Mouse (Mus musculus): ENCODE data around the gene Nectin2. TPM values are rescaled to one million over a fixed set of nuclear protein-coding genes. Genes with fewer than 3 reads are reported as not detected.
A peak's percentile ranks its signal among the peaks of the same experiment; 100 is the strongest.
"Not testable (repeated sequence)": the region's sequence is repeated elsewhere in the genome, so short reads cannot be mapped to it uniquely, and the experiment has no call there.

Nectin2 gene
- total RNA-seq (2022), result 1 to 10 TPM; 5.7 to 8.2 (median 7.0) TPM

- peak; percentile 69 to 72 for DNase-seq (ENCODE audit: low spot score in 2 of 2)
These were observed at the start of gene Nectin2 for GRCm38 (mm10) chr7:19750217-19751069. Gene Nectin2, minus strand, starts transcription at chr7:19750483.

DNA sequence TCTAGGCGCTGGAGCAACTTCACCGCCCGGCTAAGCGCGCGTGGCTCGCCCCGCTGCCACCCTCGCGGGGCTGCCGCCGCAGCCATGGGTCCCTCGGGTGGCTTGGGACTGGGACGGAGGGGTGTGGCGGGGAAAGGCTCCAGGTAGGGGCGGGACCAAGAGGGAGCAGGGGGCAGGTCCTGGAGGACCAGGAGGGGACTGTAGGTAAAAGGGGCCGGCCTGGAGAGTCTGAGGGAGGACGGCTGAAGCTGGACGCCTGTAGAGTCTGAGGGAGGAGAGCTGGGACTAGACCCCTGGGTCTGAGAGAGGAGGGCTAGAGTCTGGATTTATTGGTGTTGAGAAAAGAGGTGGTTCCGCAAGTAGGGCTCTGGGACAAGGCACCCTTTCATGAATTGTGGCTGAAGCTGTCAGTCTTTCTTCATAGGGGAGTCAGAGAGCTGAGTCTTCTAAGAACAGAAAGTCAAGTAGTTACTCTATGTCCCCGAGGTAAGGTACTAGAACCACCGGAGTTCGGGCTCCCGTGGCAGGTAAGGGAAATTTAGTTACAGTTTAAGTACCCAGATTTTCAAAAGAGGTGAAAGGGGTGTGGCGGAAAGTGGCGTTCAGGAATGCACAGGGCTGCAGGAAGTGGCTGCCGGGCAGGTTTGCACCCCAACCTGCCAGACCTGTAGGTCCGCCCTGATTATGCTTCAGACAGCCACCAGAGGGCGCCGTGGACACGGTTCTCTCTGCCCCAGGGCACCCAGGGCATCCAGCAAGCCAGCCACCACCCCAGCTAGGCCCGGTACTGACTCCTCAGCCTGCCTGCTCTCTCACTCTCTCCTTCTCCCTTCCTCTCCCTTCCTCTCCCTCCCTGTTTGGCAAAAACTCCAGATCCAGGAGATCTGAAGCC, 46.7 kb upstream of the Nectin2 start, which contains the start of gene Cblc:
Gene Cblc, minus strand, starts transcription at position 113 of the 892 bp plus-strand sequence.
- DNase-seq (ENCODE audit: low spot score in 2 of 2), result peak in 1 of 2 experiments; percentile 35

DNA sequence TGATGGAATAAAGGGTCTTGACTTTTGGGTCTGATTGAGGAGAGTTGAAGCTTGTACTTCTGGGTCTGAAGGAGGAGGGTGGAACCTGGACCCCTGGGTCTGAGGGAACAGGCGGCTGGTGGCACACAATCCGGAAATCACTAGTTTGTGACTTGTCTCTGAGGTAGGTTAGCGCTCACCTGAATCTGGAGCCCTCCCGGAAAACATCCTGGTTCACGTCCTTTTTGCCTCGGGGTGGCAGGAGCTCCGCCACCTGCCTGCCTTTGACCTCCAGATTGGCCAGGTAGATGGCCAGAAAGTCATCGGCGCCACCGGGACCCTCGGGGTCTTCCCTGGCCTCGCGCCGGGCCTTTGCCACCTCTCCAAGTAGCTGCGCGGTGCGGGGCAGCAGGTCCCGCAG, 46.0 kb upstream of the Nectin2 start:
- no peak for DNase-seq (ENCODE audit: low spot score in 2 of 2)

DNA sequence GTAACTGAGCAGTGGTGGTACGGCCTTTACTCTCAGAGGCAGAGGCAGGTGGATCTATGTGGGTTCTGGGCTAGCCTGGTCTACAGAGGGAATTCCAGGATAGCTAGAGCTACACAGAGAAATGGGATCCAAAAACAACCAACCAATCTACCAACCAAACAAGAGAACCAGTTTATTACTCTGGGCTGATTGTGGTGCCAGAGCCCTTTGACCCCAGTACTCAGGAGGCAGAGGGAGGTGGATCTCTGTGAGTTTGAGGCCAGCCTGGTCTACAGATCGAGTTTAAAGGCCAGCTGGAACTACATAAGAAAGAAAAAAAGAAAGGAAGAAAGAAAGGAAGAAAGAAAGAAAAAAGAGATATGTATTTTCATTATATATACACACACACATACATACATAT, 45.0 kb upstream of the Nectin2 start:
- DNase-seq (ENCODE audit: low spot score in 2 of 2), result no peak

GRCm38 (mm10) chr7:19792701-19793630, 42.7 kb upstream of the Nectin2 start:
- no peak for DNase-seq (ENCODE audit: low spot score in 2 of 2)

GRCm38 (mm10) chr7:19791504-19791903, 41.2 kb upstream of the Nectin2 start:
- not testable (repeated sequence) for DNase-seq (ENCODE audit: low spot score in 2 of 2)

GRCm38 (mm10) chr7:19789904-19790347, 39.6 kb upstream of the Nectin2 start:
- peak; percentile 49 to 79 for DNase-seq (ENCODE audit: low spot score in 2 of 2)

DNA sequence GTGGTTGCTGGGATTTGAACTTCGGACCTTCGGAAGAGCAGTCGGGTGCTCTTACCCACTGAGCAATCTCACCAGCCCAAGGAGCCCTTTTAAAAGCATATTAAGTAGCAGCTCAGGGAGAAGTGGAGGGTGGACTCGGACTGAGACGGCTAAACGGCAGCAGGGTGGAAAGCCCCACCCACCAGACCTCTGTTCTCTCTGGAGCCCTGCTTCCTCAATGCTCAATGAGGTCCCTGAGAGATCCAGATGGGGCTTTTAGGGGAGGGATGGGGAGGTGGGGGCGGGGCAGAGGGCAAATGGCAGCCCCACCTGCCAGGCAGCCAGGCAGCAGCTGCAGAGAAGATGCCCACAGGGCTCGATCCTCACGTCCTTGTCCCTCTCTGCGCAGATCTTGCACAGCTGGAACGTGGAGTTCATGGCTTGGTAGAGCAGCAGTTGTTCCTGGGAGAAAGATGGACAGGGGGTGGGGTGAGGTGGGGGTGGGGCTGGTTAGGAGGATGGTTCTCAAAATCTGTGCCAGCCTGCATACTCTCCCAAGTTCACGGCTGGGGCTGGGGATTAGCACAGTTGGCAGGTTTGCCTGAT, 35.7 kb upstream of the Nectin2 start:
- no peak for DNase-seq (ENCODE audit: low spot score in 2 of 2)

DNA sequence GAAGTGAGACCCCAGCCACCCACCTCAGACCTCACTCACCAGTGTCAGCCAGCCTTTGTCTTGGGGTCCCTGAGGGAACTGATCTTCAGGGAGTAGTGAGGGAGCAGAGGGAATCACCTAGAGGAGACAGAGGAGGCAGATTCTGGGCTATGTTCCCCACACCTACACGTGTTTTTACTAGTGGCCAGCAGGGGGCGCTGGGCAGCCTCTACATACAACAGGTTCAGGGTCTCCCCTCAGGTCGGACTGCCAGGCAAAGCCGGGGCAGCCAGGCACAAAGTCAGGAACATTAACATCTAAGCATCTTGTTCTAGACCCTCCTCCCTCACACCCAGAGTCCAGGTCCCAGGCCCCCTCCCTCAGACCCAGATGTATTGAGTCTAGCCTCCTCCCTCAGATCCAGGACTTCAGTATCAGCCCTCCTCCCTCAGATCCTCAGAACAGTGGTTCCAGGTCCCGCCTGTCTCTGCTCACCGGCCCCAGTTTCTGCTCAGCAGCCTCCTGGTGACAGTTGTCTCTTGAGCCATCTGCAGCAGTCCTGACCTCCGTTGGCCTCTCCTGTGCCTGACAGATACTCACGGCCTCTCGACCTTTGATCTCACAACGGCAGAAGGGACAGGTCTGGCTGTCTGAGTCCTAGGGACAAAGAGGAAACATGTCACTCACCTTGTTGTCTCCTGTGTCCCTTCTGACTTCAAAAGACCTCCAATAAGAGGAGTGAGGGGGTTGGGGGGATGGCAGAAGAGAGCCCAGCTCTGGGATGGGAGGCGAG, 34.7 kb upstream of the Nectin2 start:
- no peak for DNase-seq (ENCODE audit: low spot score in 2 of 2)

DNA sequence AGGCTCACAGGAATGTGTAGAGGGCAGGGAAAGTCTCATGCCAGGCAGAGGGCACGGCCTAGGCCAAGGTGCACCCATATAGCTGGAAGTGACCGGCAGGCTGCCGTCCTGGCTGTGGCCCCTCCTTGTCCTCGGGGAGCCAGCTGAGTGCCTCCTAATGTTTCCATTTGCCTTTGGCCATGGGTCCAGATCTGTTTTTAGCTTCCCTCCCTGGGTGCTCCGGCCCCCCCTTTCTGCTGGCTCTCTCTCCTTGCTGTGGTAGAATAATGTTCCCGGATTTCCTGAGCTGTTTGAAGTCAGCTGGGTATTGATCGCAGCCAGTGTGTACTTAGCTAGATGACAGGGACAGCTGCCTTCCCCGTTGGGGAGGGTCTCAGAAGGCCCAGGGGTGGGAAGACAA, 33.3 kb upstream of the Nectin2 start:
- DNase-seq (ENCODE audit: low spot score in 2 of 2), result no peak

DNA sequence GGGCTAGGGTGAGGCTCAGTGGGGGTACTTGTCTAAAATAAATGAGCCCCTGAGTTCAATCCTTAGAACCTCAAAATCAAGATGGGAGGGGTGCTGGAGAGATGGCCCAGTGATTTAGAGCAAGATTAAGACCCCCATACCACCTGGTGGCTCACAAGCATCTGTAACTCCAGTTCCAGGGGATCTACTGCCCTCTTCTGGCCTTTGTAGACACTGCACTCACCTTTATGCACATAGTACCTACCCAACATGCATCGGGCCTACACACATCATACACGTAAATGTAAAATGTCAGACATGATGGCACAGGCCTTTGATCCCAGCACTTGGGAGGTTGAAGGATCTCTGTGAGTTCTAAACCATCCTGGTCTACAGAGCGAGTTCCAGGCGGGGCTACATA, 32.4 kb upstream of the Nectin2 start:
- DNase-seq (ENCODE audit: low spot score in 2 of 2), result no peak

- no peak for DNase-seq (ENCODE audit: low spot score in 2 of 2)
These were observed 31.5 kb upstream of the Nectin2 start for GRCm38 (mm10) chr7:19781741-19782140.

DNA sequence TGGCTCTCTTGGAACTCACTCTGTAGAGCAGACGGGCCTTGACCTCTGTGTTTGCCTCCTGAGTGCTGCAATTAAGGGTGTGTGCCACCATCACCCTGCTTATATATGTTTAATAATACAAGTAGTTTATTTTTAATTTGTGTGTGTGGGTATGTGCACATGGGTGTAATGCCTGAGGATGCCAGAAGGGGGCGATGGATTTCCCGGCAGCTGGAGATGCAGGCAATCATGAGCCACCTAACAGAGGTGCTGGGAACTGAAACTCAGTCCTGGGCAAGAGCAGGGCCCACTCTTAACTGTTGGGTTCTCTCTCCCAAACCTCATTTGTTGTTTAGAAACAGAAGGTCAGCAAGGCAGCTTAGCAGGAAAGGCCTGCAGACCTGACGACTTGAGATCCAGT, 29.6 kb upstream of the Nectin2 start:
- no peak for DNase-seq (ENCODE audit: low spot score in 2 of 2)

DNA sequence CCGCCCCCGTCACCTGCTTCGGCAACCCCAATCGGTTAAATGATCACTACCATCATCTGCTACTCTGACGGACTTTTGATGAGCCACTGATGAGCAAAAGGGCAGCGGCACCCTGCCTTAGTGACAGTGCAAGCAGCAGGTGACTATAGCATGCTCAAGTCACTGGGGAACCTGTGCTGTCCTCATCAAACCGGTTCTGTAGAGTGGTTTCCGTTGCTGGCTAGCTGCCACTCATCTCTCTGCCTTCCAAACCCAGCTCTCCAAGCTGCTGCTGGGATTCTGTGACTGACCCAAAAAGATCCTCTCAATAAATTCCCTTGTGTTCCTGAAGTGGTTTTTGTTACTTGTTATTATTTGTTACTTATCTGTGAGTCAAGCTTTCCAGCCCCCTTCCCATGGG, 28.4 kb upstream of the Nectin2 start:
- no peak for DNase-seq (ENCODE audit: low spot score in 2 of 2)

DNA sequence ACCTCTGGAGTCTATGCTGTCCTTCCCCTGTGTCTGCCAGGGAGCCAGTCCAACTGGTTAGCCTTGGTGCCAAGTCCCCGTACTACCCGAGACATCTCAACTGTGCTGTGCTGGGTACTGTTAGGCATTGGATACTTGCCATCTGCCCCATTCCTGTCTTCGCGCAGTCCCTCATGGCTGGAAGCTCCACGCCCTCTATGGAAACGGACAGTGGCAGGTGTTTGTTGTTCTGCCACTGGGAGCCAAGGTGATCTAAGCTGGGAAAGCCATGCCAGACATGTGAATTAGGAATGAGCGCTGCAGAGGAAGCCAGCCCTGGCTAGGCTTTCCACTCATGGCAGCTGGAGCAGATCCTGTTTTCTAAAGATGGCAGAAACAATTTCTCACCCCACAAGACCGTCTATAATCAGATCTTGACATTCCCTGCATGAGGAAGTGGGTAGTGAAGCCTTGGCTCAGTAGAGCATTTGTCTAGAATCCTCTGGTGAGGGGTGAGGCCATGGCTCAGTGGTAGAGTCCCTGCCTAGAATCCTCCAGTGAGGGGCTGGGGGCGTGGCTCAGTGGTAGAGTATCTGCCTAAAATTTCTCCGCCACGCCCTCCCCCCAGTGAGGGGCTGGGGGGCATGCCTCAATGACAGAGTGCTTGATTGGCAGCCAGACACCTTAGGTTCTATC, 26.9 kb upstream of the Nectin2 start:
- no peak for DNase-seq (ENCODE audit: low spot score in 2 of 2)

- DNase-seq (ENCODE audit: low spot score in 2 of 2), result no peak
These were observed 21.4 kb upstream of the Nectin2 start for GRCm38 (mm10) chr7:19771682-19772081.

DNA sequence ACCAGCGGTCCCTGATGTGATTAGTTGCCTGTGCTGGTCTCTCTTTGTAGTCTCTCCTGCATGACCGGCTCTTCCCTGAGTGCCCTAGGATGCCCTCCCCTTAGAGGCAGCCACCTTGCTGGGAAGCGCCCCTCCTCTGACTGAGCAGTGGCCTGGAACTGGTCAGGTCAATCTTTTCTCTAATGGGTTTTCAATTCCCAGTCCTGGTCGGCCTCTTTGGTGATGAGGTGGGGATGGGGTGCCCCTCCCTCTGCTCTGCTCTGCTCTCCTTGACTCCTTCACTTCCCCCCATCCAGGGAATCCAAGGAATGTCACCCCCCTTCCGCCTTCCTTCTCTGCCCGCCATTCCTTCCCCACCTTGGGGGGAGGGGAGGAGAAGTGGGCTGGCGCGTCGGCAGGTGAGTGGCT, 20.7 kb upstream of the Nectin2 start, which contains the start of gene Bcam:
Gene Bcam, minus strand, starts transcription at position 33 of the 408 bp plus-strand sequence.
- DNase-seq (ENCODE audit: low spot score in 2 of 2), result no peak

DNA sequence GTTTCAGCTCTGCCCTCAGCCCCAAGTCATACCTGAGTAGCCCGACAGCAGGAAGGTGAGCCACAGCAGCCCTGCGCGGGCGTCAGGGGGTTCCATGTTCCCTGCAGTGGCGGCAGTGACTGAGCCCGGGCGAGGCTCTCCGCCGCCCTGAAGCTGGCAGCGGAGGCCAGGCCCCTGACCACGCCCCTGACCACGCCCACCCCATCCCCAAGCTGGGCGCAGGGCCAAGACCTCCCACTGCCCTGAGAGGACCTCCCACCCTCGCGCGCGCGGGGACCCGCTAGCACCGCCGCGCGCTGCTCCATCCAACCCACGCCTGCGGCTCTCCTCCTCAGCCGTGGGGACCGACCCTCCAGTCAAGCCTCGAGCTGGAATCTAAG, 20.1 kb upstream of the Nectin2 start:
- peak in 1 of 2 experiments; percentile 33 for DNase-seq (ENCODE audit: low spot score in 2 of 2)
